Mouse (Mus musculus): ENCODE results near the gene Strbp. TPM values are rescaled to one million over a fixed set of nuclear protein-coding genes. Genes with fewer than 3 reads are reported as not detected.

Strbp gene
- polyA plus RNA-seq, 1 experiment from 2014 or later: 94.9 TPM

DNA sequence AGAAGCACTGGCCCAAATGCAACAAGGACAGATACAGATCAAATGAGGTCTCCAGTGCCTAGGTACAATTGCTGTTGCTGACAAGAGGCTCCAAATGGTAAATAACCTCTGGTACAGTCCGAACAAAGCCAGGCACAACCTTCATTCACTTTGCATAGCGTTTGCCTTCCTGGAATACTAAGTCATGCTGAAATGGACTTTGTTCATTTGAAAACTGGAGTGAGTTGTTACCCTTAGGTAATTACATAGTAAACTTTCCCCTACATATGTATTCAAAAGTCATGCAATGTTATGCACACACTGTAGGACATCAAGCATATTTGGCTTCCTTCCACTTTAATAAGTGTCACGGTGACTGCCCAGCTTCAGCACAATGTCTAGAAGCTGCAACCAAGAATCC, 5.2 kb upstream of the Strbp start:
- Histone ChIP-seq H3K9ac (ENCODE audit: low read depth, low read length) (no peak overlapping the region), H3K4me1 (ENCODE audit: control insufficient read depth, insufficient read depth, low read depth, low read length) (peaks cover 5% of the 10 kb centered on the region), H3K9me3 (ENCODE audit: control insufficient read depth, low read length) (no peaks in the 10 kb centered on the region), H3K36me3 (ENCODE audit: control insufficient read depth, insufficient read depth, low read length) (no peaks in the 10 kb centered on the region), H3K4me3 (ENCODE audit: low read length) (no peak overlapping the region), H3K4me2 (ENCODE audit: low read length) (no peak overlapping the region), H3K27me3 (replicated peaks; ENCODE audit: control insufficient read depth, insufficient read depth, low read length) (no peaks in the 10 kb centered on the region), H3K27ac (ENCODE audit: low read depth, low read length) (no peak overlapping the region)
- no peak for ATAC-seq
- 77% methylated on average over 3 of the region's 3 CpGs for WGBS

DNA sequence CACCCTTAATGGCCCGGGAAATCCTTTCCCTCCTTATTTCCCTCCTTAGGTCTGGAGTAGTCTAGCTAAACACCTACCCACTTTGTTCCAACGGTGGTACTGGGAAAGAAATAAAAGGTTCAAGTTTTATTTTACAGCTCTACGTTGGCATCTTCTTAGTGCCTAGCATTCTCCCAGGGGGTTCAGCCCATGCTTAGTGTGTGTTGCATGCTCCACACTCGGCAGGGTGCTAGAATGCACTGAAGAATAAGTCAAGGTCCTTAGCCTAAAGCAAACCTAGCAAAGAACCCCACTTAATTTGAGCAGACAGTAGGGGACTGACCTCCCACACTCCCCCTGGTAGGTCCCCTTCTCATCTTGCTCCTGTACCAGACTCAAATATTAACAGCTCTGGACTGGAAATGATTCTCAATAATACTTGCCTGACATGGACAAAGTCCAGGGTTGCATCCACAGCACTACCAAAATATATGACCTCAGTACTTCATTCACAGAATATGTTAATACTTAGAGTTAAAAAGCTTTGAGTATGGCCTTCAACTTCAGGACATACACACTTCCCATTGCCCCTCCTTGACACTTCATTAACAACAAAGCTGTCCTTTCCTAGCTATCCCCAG, 592 bp upstream of the Strbp start:
- Histone ChIP-seq H3K4me1 (ENCODE audit: control insufficient read depth, insufficient read depth, low read depth, low read length) (peaks cover 21% of the 10 kb centered on the region), H3K4me3 (ENCODE audit: low read length) (peak overlapping the region; percentile 99), H3K27me3 (replicated peaks; ENCODE audit: control insufficient read depth, insufficient read depth, low read length) (no peaks in the 10 kb centered on the region), H3K4me2 (ENCODE audit: low read length) (peak overlapping the region; percentile 68), H3K9me3 (ENCODE audit: control insufficient read depth, low read length) (no peaks in the 10 kb centered on the region), H3K9ac (ENCODE audit: low read depth, low read length) (peak overlapping the region; percentile 91), H3K36me3 (ENCODE audit: control insufficient read depth, insufficient read depth, low read length) (no peaks in the 10 kb centered on the region), H3K27ac (ENCODE audit: low read depth, low read length) (peak overlapping the region; percentile 98)
- no peak for ATAC-seq
- 8% methylated on average over 4 of the region's 4 CpGs for WGBS

DNA sequence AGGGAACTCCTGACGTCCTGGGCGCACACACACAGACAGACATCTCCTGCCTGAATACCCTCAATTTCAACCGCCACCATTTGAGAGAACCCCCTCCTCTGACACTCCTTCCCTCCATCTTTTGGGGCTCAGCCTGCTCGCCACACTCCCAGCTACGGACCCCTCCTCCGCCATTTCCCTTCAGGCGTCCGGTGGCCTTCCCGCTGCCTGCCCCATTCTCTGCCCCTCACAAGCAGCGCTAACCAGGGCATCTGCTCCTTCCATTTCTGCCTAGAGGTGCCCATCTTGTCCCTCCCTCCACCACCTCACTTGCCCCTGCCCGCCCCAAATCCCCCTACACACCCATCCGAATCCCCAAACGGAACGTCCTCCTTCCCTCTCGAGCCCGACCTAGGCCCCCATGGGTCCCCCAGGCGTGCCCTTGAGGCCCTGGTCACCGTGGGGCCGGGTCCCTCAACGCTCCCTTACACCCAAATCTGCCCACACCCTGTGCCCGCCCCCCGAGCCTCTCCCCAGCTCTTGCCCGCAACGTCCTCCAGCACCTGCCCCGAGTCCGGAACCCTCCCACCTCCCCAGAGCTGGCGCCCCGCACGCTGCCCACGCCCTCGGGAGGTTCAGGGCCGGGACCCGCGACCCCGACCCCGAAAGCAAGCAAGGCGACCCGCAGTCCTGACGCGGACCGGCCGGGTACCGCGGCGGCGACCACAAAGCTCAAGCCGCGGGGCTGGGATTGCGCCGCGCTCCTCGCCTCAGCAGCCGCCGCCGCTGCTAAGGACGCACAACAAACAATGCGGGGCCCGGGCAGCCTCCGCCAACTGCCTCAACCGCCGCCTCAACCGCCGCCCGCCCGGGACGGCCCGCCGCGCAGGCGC, 1.1 kb downstream of the Strbp start:
- peak; percentile 62 for ATAC-seq
- Histone ChIP-seq H3K36me3 (ENCODE audit: control insufficient read depth, insufficient read depth, low read length) (no peaks in the 10 kb centered on the region), H3K9me3 (ENCODE audit: control insufficient read depth, low read length) (no peaks in the 10 kb centered on the region), H3K27ac (ENCODE audit: low read depth, low read length) (peak overlapping the region; percentile 98), H3K4me3 (ENCODE audit: low read length) (peak overlapping the region; percentile 99), H3K27me3 (replicated peaks; ENCODE audit: control insufficient read depth, insufficient read depth, low read length) (no peaks in the 10 kb centered on the region), H3K4me2 (ENCODE audit: low read length) (peak overlapping the region; percentile 85), H3K9ac (ENCODE audit: low read depth, low read length) (peak overlapping the region; percentile 86), H3K4me1 (ENCODE audit: control insufficient read depth, insufficient read depth, low read depth, low read length) (peaks cover 21% of the 10 kb centered on the region)
- 1% methylated on average over 57 of the region's 70 CpGs for WGBS

DNA sequence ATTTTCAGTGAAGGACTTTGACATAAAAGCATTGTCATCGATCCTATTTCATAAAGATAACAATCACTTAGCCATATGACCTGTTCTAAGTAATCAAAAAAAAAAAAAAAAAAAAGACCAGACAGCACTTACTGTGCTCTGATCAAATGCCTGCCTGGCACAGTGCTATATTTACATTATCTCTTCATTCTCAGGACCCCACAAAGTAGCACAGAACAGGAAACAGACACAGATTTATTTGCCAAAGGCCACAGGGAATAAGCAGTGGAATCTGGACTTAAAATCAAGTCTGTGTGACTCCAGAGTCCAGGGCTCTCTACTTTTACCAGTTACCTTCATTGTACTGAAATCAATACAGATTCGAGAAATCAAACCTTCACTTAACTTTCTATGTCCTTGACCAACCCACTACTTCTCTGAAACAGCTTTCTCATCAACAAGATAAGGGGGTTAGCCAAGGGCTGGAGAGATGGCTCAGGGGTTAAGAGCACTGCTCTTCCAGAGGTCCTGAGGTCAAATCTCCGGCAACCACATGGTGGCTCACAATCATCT, 14.5 kb downstream of the Strbp start:
- 83% methylated on average over 3 of the region's 3 CpGs for WGBS
- H3K27me3 ChIP-seq (replicated peaks; ENCODE audit: control insufficient read depth, insufficient read depth, low read length): no peaks in the 10 kb centered on the region
- H3K9me3 ChIP-seq (ENCODE audit: control insufficient read depth, low read length): no peaks in the 10 kb centered on the region
- H3K9ac ChIP-seq (ENCODE audit: low read depth, low read length): no peak overlapping the region
- no peak for ATAC-seq
- no peaks in the 10 kb centered on the region for H3K4me1 ChIP-seq (ENCODE audit: control insufficient read depth, insufficient read depth, low read depth, low read length)
- no peak overlapping the region for H3K27ac ChIP-seq (ENCODE audit: low read depth, low read length)
- H3K4me3 ChIP-seq (ENCODE audit: low read length): no peak overlapping the region
- no peak overlapping the region for H3K4me2 ChIP-seq (ENCODE audit: low read length)
- H3K36me3 ChIP-seq (ENCODE audit: control insufficient read depth, insufficient read depth, low read length): no peaks in the 10 kb centered on the region

DNA sequence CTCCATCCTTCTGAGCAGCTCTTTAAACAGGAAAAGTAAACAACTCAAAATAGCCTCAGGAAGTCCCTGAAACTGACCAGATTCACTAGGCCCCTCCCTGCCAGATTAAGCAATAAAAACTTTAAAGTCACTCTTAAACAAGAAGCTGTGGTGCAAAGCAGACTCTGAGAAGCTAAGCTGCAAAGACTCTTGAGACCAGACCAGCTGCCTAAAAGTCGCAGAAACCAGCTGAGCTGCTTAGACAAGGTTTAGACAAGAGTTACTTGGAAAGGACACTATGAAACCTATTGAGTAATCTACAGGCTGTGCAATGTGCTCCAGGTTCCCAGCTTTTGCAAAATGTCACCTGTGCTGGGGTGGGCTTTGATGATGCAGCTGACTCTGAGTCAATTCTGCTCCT, 16.6 kb downstream of the Strbp start:
- Histone ChIP-seq H3K27ac (ENCODE audit: low read depth, low read length) (no peak overlapping the region), H3K9ac (ENCODE audit: low read depth, low read length) (no peak overlapping the region), H3K4me1 (ENCODE audit: control insufficient read depth, insufficient read depth, low read depth, low read length) (no peaks in the 10 kb centered on the region), H3K4me2 (ENCODE audit: low read length) (no peak overlapping the region), H3K9me3 (ENCODE audit: control insufficient read depth, low read length) (no peaks in the 10 kb centered on the region), H3K27me3 (replicated peaks; ENCODE audit: control insufficient read depth, insufficient read depth, low read length) (no peaks in the 10 kb centered on the region), H3K4me3 (ENCODE audit: low read length) (no peak overlapping the region), H3K36me3 (ENCODE audit: control insufficient read depth, insufficient read depth, low read length) (no peaks in the 10 kb centered on the region)
- ATAC-seq: no peak
- WGBS: 88% methylated on average over 1 of the region's 1 CpGs

DNA sequence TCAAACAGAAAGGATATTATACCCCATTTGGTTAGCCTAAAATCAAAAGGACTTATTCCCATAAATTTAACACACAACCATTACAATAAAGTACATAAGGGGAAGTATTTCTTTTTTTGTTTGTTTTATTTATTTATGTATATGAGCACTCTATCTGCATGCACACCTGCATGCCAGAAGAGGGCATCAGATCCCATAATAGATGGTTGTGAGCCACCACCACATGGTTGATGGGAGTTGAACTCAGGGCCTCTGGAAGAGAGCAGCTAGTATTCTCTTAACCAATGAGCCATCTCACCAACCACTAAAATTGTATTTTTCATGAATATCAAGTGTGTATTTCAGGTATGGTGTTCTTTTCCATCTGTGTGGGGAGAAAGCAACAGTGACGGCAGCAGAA, 18.8 kb downstream of the Strbp start:
- ATAC-seq: no peak
- no peak overlapping the region for H3K4me3 ChIP-seq (ENCODE audit: low read length)
- no peak overlapping the region for H3K27ac ChIP-seq (ENCODE audit: low read depth, low read length)
- no peaks in the 10 kb centered on the region for H3K27me3 ChIP-seq (replicated peaks; ENCODE audit: control insufficient read depth, insufficient read depth, low read length)
- no peaks in the 10 kb centered on the region for H3K4me1 ChIP-seq (ENCODE audit: control insufficient read depth, insufficient read depth, low read depth, low read length)
- H3K9ac ChIP-seq (ENCODE audit: low read depth, low read length): no peak overlapping the region
- H3K4me2 ChIP-seq (ENCODE audit: low read length): no peak overlapping the region
- H3K36me3 ChIP-seq (ENCODE audit: control insufficient read depth, insufficient read depth, low read length): no peaks in the 10 kb centered on the region
- WGBS: 85% methylated on average over 1 of the region's 1 CpGs
- no peaks in the 10 kb centered on the region for H3K9me3 ChIP-seq (ENCODE audit: control insufficient read depth, low read length)

DNA sequence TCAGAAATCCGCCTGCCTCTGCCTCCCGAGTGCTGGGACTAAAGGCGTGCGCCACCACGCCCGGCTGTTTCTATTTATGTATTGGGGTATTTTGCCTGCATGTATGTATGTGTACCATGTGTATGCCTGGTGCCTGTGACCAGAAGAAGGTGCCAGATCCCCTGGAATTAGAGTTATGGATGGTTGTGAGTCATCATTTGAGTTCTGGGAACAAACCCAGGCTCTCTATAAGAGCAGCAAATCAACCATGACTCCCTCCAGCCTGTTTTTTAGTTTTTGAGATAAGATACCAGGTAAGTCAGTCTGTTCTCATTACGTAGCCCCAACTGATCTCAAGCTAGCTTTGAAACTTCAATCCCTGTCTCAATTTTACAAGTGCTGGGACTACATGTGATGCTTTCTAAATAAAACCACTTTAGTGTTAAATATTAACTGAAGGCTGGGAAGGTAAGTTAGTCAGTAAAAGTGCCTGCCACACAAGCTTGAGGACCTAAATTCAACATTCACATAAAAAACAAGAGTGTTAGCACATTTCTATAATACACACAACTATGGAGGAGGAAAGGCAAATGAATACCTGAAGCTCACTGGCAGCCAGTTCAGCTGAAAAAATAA, 21.4 kb downstream of the Strbp start:
- Histone ChIP-seq H3K9ac (ENCODE audit: low read depth, low read length) (no peak overlapping the region), H3K36me3 (ENCODE audit: control insufficient read depth, insufficient read depth, low read length) (no peaks in the 10 kb centered on the region), H3K4me3 (ENCODE audit: low read length) (no peak overlapping the region), H3K27ac (ENCODE audit: low read depth, low read length) (no peak overlapping the region), H3K27me3 (replicated peaks; ENCODE audit: control insufficient read depth, insufficient read depth, low read length) (no peaks in the 10 kb centered on the region), H3K9me3 (ENCODE audit: control insufficient read depth, low read length) (no peaks in the 10 kb centered on the region), H3K4me2 (ENCODE audit: low read length) (no peak overlapping the region), H3K4me1 (ENCODE audit: control insufficient read depth, insufficient read depth, low read depth, low read length) (no peaks in the 10 kb centered on the region)
- no peak for ATAC-seq
- WGBS: 98% methylated on average over 7 of the region's 7 CpGs

DNA sequence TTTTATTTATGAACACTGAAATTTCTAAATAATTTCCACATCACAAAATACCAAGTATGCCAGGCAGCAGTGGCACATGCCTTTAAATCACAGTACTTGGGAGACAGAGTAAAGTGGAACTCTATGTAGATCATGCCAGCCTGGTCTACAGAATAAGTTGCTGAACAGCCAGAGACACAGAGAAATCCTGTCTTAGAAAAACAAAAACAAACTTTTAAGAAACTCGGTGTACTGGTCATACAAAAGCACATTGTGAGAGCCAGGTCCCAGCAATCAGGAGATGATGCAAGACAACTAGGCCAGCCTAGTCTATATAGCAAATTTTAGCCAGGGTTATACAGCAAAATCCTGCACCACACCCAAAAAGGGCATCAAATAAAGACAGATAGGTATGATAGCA, 52.6 kb downstream of the Strbp start:
- no peaks in the 10 kb centered on the region for H3K36me3 ChIP-seq (ENCODE audit: control insufficient read depth, insufficient read depth, low read length)
- H3K27ac ChIP-seq (ENCODE audit: low read depth, low read length): no peak overlapping the region
- no peak overlapping the region for H3K9ac ChIP-seq (ENCODE audit: low read depth, low read length)
- no peak overlapping the region for H3K4me3 ChIP-seq (ENCODE audit: low read length)
- no peak overlapping the region for H3K4me2 ChIP-seq (ENCODE audit: low read length)
- no peak for ATAC-seq
- H3K4me1 ChIP-seq (ENCODE audit: control insufficient read depth, insufficient read depth, low read depth, low read length): no peaks in the 10 kb centered on the region
- no peaks in the 10 kb centered on the region for H3K9me3 ChIP-seq (ENCODE audit: control insufficient read depth, low read length)
- H3K27me3 ChIP-seq (replicated peaks; ENCODE audit: control insufficient read depth, insufficient read depth, low read length): no peaks in the 10 kb centered on the region
- 72% methylated on average over 1 of the region's 1 CpGs for WGBS

DNA sequence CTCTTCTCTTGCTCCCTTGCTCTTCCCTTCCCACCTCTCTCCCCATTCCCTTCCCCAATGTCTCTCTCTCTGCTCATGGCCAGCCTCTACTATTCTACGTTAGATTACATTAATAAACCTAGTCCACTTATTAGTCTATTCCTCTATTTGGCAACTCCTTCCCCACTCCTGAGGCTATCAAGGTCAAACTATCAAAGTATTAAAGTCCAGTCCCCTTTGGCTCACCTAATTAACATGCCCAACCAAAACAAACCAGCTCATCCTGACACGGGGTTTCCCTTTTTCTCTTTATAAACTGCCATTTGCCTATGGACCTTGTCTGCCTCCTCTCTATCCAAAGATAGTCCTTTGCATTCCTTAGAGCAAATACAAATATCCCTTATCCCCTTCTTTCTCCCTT, 54.1 kb downstream of the Strbp start:
- H3K36me3 ChIP-seq (ENCODE audit: control insufficient read depth, insufficient read depth, low read length): no peaks in the 10 kb centered on the region
- H3K4me3 ChIP-seq (ENCODE audit: low read length): no peak overlapping the region
- H3K4me2 ChIP-seq (ENCODE audit: low read length): no peak overlapping the region
- no peak overlapping the region for H3K9ac ChIP-seq (ENCODE audit: low read depth, low read length)
- no peak overlapping the region for H3K27ac ChIP-seq (ENCODE audit: low read depth, low read length)
- no peaks in the 10 kb centered on the region for H3K9me3 ChIP-seq (ENCODE audit: control insufficient read depth, low read length)
- ATAC-seq: no peak
- H3K4me1 ChIP-seq (ENCODE audit: control insufficient read depth, insufficient read depth, low read depth, low read length): no peaks in the 10 kb centered on the region
- H3K27me3 ChIP-seq (replicated peaks; ENCODE audit: control insufficient read depth, insufficient read depth, low read length): no peaks in the 10 kb centered on the region
- WGBS: 79% methylated on average over 2 of the region's 2 CpGs
